Mouse (Mus musculus) 416B (cell line): ENCODE results near the gene Zyg11b.

Source experiments
- DNase-seq: peaks from one replicate; pipeline ENCODE4 v3.0.0; 2011; ENCODE audit warnings: low read depth

Zyg11b gene

GRCm38 (mm10) chr4:108318649-108319615 is 18.0 kb upstream of the Zyg11b start:
- DNase-seq, result peak; percentile 74

- peak; percentile 66 for DNase-seq
Observed at GRCm38 (mm10) chr4:108317656-108318605, 17.0 kb upstream of the Zyg11b start.

- no peak for DNase-seq
Observed at GRCm38 (mm10) chr4:108314041-108314440, 13.1 kb upstream of the Zyg11b start.

- DNase-seq, result no peak
Observed at GRCm38 (mm10) chr4:108310706-108311105, 9.8 kb upstream of the Zyg11b start.

- peak; percentile 53 for DNase-seq
Observed at GRCm38 (mm10) chr4:108302296-108302890, 1.5 kb upstream of the Zyg11b start.

GRCm38 (mm10) chr4:108300266-108300665 is 630 bp downstream of the Zyg11b start:
- DNase-seq, result peak; percentile 42

- DNase-seq, result no peak
Observed at GRCm38 (mm10) chr4:108276973-108277372, 23.9 kb downstream of the Zyg11b start.

- no peak for DNase-seq
Observed at GRCm38 (mm10) chr4:108272286-108272685, 28.6 kb downstream of the Zyg11b start.

- no peak for DNase-seq
Observed at GRCm38 (mm10) chr4:108265774-108266173, 35.1 kb downstream of the Zyg11b start.

GRCm38 (mm10) chr4:108253317-108253716 is 47.6 kb downstream of the Zyg11b start:
- DNase-seq, result peak; percentile 11

- DNase-seq, result peak; percentile 69
Observed at GRCm38 (mm10) chr4:108250501-108250900, 50.4 kb downstream of the Zyg11b start.

- no peak for DNase-seq
Observed at GRCm38 (mm10) chr4:108249314-108249713, 51.6 kb downstream of the Zyg11b start.

- no peak for DNase-seq
Observed at GRCm38 (mm10) chr4:108233654-108234053, 67.2 kb downstream of the Zyg11b start.

GRCm38 (mm10) chr4:108225341-108225872 is 75.5 kb downstream of the Zyg11b start:
- no peak for DNase-seq

- no peak for DNase-seq
Observed at GRCm38 (mm10) chr4:108222507-108222906, 78.4 kb downstream of the Zyg11b start.

- DNase-seq, result no peak
Observed at GRCm38 (mm10) chr4:108219019-108219418, 81.9 kb downstream of the Zyg11b start.

GRCm38 (mm10) chr4:108217332-108218179 is 83.3 kb downstream of the Zyg11b start, which contains the start of gene Zyg11a:
TSS of gene Zyg11a (minus strand) at chr4:108218048.
- no peak for DNase-seq

GRCm38 (mm10) chr4:108213023-108213422 is 87.9 kb downstream of the Zyg11b start:
- DNase-seq, result peak; percentile 51

- no peak for DNase-seq
Observed at GRCm38 (mm10) chr4:108204629-108205028, 96.3 kb downstream of the Zyg11b start.

GRCm38 (mm10) chr4:108199236-108199635 is 101.7 kb downstream of the Zyg11b start:
- no peak for DNase-seq
